Mouse (Mus musculus): ENCODE measurements around the gene Plcb2. TPM values are rescaled to one million over a fixed set of nuclear protein-coding genes. Genes with fewer than 3 reads are reported as not detected.

The Plcb2 gene
- total RNA-seq, 2 experiments from 2014 or later, result 0.11 to 0.43 TPM

DNA sequence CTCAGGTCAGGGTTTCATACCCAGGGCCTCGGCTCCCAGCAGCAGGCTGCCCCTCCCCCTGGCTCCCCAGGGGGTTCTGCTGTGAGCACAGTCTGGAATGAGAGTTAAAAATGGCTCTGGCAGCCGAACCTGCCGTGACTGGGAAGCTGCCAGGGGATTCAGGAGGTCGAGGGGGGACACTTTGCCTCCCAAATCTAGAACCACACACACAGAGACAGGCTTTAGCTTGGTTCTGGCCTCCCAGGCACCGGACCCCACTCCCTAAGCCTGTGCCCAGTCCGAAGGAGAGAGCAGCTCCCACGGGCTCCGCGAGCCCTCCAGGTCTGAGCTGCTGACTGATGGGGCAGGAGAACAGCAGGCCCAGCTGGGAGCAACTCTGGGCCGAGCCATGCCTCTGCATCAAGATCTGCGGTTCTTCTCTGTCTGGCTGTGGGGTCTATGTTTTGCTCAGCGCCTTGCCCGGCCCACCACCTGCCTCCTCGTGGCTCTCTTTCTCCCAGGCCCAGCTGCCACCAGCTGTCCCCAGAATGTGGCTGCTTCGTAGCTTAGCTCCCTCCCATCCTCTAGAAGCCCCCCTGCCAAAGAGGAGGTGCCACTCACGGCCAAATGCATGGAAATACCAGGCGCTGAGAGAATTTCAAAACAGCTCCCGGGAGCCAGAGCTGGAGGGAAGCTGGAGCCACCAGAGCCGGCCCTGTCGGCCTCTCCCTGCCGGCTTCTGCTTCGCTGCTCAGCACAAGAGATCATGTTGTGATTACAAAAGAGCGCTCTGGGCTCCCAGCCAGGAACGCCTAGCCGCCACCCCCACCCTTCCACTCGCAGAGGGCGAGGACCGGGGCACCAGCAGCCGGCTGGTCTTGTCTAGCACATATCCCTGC lies 33.9 kb upstream of the Plcb2 start, which contains the start of gene Ccdc9b:
Ccdc9b (minus strand) TSS at position 756 of the 878 bp plus-strand sequence.
- Histone ChIP-seq H3K27ac (peak within 1 kb of the TSS; percentile 93), H3K4me3 (peak within 1 kb of the TSS; percentile 70)
- peak; percentile 96 for DNase-seq
- intact Hi-C loops (cut with DNase I), result loop anchor here (1.0 to 10.0 kb wide), 3 partner anchors 16 to 213 kb away; no protein-coding TSS in a partner anchor
- TF ChIP-seq CTCF (IDR thresholded peaks at IDR 0.05), result no peak

GRCm38 (mm10) chr2:118761358-118761757 lies 33.1 kb upstream of the Plcb2 start:
- Histone ChIP-seq H3K27ac (peak overlapping the region; percentile 93), H3K4me3 (peak overlapping the region; percentile 70)
- peak; percentile 38 for DNase-seq
- TF ChIP-seq CTCF (IDR thresholded peaks at IDR 0.05), result peak; percentile 25; the same call in 1 of the 2 replicates
- intact Hi-C loops (cut with DNase I), result loop anchor here (1.0 to 10.0 kb wide), 2 partner anchors 15 to 213 kb away; no protein-coding TSS in a partner anchor

- intact Hi-C loops (cut with DNase I), result loop anchor here (1.0 to 10.0 kb wide), 2 partner anchors 14 to 214 kb away; no protein-coding TSS in a partner anchor
- no peak for TF ChIP-seq CTCF (IDR thresholded peaks at IDR 0.05)
- Histone ChIP-seq H3K27ac (peak overlapping the region; percentile 93), H3K4me3 (peak overlapping the region; percentile 70)
- no peak for DNase-seq
These were observed 32.2 kb upstream of the Plcb2 start for GRCm38 (mm10) chr2:118760311-118761025.

DNA sequence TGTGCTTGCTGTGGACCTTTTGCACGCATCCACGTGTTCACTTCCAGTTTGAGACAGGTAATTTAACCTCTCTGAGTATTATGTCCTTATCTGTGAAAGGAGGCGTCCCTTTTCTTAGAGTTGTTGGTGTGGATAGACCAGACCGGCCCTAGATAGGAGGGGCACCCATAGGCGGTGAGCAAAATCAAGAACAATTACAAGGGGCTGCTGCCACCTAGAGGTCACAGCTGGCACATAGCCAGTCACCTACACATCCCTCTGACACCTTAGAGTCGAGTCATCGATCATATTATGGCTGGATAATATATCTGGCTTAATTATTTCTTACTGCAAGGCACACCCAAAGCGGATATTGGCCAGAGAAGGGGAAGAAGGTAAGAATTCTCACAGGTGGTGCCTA lies 31.6 kb upstream of the Plcb2 start:
- intact Hi-C loops (cut with DNase I), result loop anchor here (10.0 kb wide), 1 partner anchor 215 kb away; no protein-coding TSS in a partner anchor
- TF ChIP-seq CTCF (IDR thresholded peaks at IDR 0.05), result peak; percentile 55
- DNase-seq, result no peak
- Histone ChIP-seq H3K4me3 (no peak overlapping the region; the same call in 1 of the 2 replicates), H3K27ac (no peak overlapping the region)

GRCm38 (mm10) chr2:118756103-118756502 lies 27.9 kb upstream of the Plcb2 start:
- Histone ChIP-seq H3K4me3 (no peak overlapping the region), H3K27ac (no peak overlapping the region)
- no peak for TF ChIP-seq CTCF (IDR thresholded peaks at IDR 0.05)
- intact Hi-C loops (cut with DNase I), result no loop called here
- DNase-seq, result no peak

DNA sequence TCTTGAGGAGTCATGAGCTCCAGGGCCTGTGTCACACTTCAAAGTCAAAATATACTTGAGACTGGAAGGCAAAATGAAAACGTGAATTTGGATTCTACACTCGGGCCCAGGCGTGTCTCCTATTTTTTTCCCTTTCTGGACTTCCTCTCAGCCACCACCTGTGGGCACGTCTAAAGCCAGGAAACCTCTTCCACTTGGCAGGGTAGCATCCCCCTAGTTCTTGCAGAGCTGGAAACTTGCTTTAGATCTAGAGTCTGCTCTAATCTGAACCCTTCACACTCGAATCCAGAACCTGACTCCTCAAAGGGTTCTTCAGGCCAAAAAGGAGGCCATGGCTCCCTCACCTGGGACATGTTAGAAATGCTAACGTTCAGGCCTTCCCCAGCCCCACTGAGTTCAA lies 27.2 kb upstream of the Plcb2 start:
- Histone ChIP-seq H3K27ac (no peak overlapping the region), H3K4me3 (no peak overlapping the region)
- TF ChIP-seq CTCF (IDR thresholded peaks at IDR 0.05), result no peak
- intact Hi-C loops (cut with DNase I), result no loop called here
- no peak for DNase-seq

DNA sequence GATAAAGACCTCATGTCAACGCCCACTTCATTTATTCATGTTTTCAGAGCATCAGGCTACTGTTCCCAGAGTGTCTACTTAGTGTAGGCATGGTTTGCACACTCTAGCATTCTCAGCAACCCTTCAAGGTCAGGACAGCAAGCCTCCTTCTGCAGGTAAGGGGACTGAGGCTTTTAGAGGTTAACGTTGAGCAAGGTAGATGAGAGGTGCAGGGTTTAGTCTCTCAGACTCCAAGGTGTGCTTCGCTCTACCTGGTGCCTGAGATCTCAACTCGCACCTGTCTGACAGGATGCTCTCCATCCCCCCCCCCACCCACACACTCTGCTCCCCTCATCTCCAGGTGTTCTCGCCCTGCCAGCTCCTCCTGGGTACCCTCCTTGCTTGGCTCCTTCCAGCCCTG lies 25.9 kb upstream of the Plcb2 start:
- intact Hi-C loops (cut with DNase I), result no loop called here
- Histone ChIP-seq H3K4me3 (no peak overlapping the region), H3K27ac (no peak overlapping the region)
- DNase-seq, result no peak
- no peak for TF ChIP-seq CTCF (IDR thresholded peaks at IDR 0.05)

DNA sequence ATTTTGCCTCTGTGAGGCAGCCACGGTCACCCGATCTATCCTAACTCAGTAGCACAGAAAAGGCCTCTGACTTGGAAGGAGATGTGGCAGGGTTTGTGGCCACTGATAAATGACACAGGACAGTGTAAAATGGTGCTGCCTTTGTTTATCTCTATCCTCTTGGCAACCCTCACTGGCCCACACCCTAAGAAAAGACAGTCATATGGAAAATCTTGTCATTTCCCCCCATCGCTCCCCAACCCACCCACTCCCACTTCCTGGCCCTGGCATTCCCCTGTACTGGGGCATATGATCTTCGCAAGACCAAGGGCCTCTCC lies 24.5 kb upstream of the Plcb2 start:
- DNase-seq, result no peak
- H3K27ac ChIP-seq, result no peak overlapping the region
- H3K4me3 ChIP-seq, result no peak overlapping the region
- intact Hi-C loops (cut with DNase I), result no loop called here
- no peak for TF ChIP-seq CTCF (IDR thresholded peaks at IDR 0.05)

GRCm38 (mm10) chr2:118751896-118752791 lies 23.9 kb upstream of the Plcb2 start:
- TF ChIP-seq CTCF (IDR thresholded peaks at IDR 0.05), result no peak
- H3K4me3 ChIP-seq, result no peak overlapping the region
- no peak for DNase-seq
- intact Hi-C loops (cut with DNase I), result no loop called here
- H3K27ac ChIP-seq, result no peak overlapping the region

- Histone ChIP-seq H3K27ac (no peak overlapping the region), H3K4me3 (no peak overlapping the region)
- no peak for DNase-seq
- intact Hi-C loops (cut with DNase I), result no loop called here
- TF ChIP-seq CTCF (IDR thresholded peaks at IDR 0.05), result no peak
These were observed 22.2 kb upstream of the Plcb2 start for GRCm38 (mm10) chr2:118750476-118750875.

DNA sequence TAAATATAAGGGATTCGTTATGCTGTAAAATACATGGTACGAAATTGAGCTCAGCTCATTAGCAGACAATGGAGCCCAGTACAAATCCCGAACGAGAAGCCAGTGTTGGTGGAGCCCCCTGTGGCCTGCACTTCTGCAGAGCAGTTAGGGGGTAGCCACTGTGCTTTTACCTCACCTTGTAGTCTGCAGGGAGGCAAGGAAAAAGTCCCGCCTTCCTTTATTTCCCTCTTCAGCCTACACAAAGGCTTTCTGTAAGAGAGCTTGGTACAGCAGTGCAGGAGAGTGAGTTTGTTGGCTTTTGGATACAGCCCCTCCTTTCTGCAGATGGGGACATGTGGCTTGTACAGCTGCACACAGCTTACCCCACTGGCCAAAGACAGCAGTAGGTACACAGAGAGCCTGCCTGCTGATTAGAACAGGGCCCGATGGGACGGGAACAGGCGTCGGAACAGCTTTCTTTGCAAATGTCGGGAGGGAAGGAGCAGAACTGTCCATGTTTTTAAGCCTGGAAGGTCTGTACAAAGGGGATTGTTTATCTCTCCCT lies 21.2 kb upstream of the Plcb2 start:
- H3K4me3 ChIP-seq, result no peak overlapping the region
- TF ChIP-seq CTCF (IDR thresholded peaks at IDR 0.05), result no peak
- no peak for DNase-seq
- H3K27ac ChIP-seq, result no peak overlapping the region
- intact Hi-C loops (cut with DNase I), result loop anchor here (10.0 kb wide), 2 partner anchors 205 to 435 kb away; partner anchors contain the start of gene Bmf

Data from gastrocnemius, adult 2 months (tissue).